Mouse (Mus musculus) cerebellum, adult 11 months (tissue): Measurements from ENCODE around the gene Gm20388.
"Not testable (repeated sequence)": the region's sequence is repeated elsewhere in the genome, so short reads cannot be mapped to it uniquely, and the experiment has no call there.

Experiments used
- DNase-seq: peaks from one replicate; pipeline ENCODE4 v3.0.0; 2022

Gm20388 gene

DNA sequence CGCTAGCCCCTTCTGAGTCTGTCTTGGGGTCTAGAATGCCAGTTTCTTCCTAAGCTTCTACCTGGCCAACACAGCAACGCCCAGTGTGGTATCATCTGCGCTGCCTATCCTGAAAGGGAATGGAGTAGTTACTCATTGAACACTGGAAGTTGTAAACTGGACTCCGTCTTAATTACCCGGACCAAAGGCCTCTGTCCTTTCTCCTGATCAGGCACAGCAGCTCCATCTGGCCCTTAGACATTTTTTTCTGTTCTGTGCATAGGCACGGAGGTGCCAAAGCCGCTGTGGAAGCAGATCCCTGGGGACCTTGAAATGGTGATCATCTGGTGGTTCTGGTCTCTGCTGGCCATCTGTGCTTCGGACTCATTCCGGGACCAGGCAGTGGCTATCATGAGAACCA is 3283.1 kb downstream of the Gm20388 start:
- no peak for DNase-seq

DNA sequence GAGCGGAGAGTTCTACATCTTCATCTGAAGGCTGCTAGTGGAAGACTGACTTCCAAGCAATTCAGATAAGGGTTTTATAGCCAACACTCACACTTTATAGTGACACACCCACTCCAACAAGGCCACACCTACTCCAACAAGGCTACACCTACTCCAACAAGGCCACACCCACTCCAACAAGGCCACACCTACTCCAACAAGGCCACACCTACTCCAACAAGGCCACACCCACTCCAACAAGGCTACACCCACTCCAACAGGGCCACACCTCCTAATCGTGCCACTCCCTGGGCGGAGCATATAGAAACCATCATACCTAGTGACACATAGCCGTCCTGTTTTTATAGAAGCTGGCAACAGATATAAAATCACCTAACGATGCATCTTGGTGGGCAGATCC is 3286.4 kb downstream of the Gm20388 start:
- DNase-seq, result not testable (repeated sequence)

DNA sequence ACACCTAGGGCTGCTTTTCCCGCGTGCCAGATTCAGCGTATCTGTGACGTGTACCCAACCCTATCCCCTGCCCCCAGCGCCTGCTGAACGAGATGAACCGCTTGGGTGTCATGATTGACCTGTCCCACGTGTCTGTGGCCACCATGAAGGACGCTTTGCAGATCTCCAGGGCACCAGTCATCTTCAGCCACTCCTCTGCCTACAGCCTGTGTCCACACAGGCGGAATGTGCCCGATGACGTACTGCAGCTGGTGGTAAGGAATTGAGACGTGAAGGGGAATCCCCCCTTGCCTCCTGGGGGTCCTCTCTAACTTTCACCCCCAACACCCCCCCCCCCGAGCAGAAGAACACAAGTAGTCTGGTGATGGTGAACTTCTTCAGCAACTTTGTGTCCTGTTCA is 3289.2 kb downstream of the Gm20388 start:
- DNase-seq, result no peak

DNA sequence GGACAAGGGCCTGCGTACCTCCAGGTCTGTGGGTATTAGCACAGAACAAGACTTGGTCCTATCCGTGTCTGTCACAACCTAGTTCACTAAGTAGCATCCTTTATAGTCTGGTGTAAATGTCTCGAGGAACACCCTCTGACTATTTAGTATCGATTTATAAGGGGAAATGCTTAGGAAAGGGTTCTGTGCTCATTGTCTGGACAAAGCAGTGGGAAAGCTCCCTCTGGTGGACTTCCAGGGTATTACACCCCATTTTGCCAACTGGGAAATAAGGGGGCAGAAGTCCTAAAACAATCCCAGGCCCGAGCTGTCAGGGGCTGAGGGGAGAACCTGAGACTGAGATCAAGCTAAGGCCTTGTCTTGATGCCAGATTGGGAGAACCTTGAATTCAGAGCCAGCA is 3291.6 kb downstream of the Gm20388 start:
- peak; percentile 56 for DNase-seq

DNA sequence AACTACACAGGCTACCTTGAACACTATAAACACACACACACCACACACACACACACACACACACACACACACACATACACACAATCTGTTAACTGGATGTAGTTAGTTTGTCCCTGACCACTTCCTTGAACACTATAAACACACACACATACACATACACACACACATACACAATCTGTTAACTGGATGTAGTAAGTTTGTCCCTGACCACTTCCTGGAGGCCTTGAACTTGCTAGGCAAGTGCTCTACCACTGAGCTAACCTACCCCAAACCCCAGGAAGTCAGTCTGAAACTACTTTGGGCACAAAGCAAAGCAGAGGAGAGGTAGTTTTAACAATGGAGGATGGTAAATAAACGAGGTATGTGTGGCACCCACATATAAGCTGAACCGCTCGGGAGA is 3292.9 kb downstream of the Gm20388 start:
- no peak for DNase-seq

DNA sequence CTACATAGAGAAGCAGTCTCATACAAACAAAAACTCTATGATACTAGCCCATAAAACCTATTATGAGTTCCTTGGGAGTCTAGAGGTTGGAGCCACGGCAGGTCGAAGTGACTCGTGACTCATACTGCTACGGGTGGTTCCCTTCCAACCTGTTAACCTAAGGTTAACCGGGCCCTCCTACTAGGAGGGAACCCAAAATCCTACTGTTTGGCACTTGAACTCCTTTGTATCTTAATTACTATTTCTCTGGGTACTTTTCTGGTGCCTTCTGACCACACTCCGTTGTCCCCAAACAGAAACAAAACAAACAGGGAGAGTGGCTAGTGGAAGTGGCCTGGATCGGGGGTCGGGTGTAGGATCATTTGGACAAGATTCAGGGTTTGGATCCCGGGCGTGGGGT is 3301.2 kb downstream of the Gm20388 start:
- no peak for DNase-seq

DNA sequence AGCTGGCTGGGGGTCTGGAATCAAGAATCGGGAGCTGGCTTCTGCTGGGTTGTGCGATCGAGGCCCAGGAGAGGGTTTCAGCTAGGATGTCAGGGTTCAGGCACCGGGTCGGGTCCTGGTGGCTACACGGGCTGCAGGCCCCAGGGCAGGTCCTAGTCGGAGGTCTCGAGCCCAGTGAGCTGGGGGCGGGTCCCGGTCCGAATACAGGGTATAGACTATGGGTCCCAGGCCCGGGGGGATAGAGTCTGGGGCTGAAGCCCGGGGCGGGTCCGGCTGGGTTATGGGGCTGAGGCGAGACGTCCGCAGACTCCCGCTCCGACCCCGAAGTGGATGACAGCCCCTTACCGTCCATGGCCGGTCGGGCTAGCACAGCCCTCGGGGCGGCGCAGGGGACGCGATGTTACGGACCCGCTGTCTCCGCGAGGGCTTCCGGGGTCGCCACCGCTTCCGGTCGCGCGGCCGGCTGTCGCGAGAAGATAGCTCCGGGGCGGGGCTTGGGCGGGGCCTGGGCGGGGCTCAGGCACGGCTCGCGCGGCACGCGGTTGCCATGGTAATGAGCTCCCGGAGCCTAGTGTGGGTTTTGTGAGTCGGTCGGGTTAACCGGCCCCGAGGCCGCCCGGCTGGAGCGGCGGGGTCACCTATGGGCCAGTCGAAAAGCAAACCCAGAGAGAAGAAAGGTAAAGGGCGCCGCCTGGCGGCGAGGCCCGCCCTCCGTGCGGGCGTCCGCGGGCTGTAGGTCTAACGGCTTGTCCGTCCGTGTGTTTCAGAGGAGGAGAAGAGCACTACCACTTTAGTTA is 3301.9 kb downstream of the Gm20388 start, which contains the start of the genes Chmp1a and Spata33:
Gene Chmp1a, minus strand, starts transcription at position 443 of the 797 bp plus-strand sequence.
Gene Spata33, plus strand, starts transcription at position 512 of the 797 bp plus-strand sequence.
- peak; percentile 85 for DNase-seq

DNA sequence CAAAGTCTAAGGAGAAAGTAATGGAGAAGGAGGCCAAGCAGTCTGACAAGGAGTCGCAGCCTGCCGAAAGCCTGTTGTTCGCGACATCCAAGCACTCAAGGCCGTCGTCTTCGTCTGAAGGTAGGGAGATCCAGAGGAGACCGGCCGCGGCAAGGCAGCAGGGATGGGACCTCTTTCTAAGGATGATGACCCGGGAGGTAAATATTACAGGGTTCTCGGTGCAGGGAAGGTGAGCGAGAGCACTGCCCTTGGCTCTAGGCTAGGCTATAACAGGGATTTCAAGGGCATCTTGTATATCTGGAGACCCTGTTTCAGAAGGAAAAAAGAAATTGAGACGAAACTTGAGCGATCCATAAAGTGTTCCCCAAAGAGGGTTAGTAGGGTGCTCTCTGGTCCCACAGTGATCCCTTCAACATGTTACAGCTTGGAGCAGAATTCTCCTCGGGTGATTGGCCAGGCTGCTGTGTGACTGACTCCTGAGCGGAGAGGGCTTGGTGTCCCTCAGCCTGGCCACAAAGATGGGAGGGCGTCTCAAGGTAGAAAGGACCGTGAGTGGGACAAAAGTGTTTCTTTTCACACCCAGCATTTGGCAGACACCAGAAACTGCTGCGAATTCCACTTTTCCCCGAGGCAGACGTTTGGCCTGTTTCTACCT is 3302.6 kb downstream of the Gm20388 start:
- no peak for DNase-seq

DNA sequence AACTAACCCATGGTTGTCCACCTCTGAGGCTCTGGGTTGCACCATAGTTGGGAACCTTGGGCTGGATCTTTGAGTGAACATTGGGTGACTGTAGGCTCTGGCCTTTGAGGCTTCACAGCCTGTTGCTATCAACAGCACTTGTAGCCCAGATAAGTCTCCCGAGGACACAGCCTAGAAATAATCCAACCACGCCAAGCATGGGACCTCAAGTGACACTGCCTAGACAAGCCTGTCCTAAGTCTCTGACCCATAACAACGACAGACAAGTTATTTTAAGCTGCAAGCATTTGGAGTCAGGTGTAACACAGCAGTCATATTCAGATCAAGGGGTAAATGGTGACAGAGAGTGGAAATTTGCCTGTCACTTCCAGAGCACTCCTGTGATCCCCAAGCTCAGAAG is 3304.8 kb downstream of the Gm20388 start:
- no peak for DNase-seq

DNA sequence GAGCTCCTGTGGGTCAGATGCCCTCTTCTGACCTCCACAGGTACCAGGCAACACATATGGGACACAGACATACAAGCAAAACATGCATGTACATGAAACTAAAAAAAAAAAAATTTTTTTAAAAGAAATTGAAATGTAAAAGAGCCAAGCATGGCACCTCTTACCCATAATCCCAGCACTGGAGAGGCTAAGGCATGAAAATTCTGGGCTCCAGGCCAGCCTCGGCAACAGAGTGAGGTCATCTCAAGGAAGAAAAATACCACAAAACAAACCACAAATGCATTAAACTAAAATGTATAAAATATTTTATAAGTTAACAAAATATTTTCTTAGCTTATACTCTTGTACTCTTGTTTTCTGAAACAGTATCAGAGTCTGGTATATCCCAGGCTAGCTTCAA is 3310.3 kb downstream of the Gm20388 start:
- no peak for DNase-seq

DNA sequence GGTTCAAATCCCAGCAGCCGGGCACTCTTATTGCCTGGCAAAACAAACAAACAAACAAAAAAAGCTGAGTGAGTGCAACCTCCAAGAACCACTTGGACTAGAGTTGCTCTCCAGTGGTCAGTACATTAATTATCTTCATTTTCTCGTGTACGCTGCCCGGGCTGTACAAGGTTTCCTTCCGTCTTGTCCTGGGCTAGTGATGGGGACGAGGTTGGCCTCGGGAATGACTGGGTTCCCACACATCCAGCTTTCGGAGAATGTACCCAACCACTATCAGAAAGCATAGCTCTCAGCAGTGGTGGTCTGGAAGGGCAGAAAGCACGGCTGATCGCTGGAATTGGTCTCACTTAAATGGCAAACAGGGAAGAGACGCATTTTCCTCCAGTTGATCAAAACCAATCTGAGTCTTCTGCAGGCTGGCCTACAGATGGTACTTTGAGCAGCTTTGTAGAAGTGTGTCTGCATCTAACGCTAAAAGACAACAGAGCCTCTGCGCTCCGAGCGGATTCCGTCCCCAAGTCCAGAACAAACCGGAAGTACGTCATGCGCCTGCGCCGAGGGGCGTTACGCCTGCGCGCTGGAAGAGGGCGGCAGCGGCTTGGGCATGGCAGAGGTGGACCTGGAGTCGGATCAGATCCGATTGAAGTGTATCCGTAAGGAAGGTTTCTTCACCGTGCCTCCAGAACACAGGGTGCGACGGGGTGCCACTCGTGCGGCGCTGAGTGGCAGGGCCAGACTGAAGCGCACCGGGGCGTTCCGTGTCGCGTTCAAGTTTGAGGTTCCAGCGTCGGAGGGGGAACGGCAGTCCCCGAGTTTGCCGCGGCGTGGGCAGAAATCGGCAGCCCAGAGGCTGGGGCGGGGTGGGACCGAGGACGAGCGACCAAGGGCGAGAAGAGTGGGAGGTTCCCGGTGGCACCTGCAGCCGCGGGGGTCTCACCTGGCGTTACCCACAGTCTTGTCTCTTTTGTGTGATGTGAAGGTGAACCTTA is 3313.9 kb downstream of the Gm20388 start, which contains the start of gene Cdk10:
Gene Cdk10, plus strand, starts transcription at position 565 of the 989 bp plus-strand sequence.
- DNase-seq, result peak; percentile 89

DNA sequence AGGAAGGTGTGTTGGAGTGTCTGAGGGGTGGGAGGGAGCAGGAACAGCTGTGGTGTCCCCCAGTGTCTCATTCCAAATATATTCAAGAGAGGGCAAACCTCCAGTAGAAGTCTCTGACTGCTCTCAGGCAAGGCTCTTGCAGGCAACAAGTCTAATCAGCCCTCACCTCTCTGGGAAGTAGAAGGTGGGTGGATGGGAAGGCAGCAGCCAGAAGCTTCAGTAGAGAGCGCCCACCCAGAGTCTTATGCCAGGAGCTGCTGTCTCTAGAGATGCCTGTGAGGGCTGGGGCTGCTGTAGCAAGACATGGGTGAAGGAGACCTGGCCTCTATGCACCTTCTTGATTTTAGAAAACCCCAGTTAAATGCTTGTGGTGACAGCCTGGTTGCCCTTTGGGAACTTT is 3317.8 kb downstream of the Gm20388 start:
- no peak for DNase-seq

DNA sequence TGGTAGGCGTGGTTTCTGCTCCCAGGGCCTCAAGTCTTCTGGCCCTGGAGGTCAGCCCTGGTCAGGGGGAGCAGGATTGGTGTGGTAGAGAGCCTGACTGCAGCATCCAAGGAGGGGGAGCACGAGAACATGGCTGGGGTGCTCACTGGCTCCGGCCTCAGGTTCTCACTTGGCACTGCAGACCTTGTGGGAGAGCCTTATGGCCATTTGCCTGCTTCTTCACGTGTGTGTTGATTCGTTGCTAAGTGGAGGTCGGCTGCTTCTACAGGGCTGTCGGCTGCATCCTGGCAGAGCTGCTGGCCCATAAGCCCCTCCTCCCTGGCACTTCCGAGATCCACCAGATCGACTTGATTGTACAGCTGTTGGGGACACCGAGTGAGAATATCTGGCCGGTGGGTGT is 3319.7 kb downstream of the Gm20388 start:
- not testable (repeated sequence) for DNase-seq

DNA sequence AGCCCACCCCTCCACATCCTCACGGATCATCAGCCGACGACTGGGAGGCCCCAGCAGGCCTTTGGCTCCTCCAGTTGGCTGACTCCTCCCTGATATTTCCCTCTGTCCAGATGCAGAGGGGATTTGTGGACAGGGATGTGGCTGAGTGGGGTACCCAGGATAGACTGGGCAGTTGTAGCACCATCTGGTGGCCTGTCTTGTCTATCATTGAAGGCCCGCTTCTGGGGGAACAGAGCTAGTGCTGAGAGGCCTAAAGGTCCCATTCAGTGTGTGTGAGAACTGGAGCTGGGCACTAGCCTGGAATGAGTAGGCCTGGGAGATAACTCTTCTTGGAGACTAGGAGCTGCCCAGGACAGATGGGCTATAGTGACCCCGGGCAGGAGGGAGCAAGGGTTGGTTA is 3321.1 kb downstream of the Gm20388 start:
- DNase-seq, result no peak

DNA sequence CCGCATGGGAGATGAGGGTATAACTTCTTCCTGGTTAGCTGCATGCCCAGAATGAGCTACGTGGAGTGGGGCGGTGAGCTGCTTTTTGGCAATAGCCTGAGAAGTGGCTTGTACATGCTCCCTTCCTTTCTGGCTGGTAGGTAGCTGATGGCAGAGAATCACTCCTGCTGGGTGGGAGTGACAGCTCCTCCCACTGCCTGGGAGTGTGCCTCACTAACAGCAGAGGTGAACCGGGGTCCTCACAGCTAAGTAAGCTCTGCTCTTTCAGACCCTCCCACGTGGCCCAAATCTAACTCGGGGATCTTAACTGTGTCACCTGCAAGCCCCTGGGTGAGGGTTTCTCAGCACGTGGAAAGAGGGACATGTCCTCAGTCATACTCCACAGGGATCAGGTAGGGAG is 3321.9 kb downstream of the Gm20388 start:
- DNase-seq, result no peak

DNA sequence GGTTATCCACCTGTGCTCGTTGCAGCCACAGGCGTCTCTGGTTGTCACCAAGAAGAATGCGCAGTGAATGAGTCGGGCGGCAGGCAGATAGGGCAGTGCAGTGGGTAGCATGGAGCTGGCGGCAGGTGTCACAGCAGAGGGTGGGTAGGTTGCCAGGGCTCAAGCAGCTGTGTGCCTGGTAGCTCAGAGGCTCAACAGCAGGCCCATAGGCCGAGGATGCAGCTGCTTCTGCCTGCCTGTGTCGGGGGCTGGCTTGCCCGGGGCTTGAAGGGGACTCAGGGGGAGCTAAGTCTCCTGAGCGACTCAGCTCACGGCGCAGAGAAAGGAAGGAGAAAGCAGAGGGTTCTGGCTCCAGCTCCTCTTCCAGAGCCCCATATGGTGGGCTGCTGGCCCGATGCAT is 3322.7 kb downstream of the Gm20388 start:
- DNase-seq, result no peak

DNA sequence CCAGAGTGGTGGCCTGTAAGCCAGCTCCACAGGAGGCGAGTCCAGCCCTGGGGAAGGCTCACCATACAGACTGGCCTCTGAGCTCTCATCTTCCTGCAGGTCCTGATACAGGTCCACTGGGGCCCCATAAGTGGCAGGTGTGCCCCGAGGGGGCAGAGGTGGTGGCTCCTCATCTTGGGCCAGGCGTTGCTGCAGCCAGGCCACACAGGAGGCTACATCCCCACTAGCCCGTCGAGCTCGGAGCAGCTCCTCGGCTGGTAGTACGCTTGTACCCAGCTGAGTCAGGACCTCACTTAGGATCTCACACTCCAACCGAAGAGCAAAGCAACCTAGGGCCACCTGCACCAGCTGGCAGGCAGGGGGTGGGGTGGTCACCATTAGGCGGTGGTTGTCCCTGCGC is 3323.1 kb downstream of the Gm20388 start:
- DNase-seq, result no peak

DNA sequence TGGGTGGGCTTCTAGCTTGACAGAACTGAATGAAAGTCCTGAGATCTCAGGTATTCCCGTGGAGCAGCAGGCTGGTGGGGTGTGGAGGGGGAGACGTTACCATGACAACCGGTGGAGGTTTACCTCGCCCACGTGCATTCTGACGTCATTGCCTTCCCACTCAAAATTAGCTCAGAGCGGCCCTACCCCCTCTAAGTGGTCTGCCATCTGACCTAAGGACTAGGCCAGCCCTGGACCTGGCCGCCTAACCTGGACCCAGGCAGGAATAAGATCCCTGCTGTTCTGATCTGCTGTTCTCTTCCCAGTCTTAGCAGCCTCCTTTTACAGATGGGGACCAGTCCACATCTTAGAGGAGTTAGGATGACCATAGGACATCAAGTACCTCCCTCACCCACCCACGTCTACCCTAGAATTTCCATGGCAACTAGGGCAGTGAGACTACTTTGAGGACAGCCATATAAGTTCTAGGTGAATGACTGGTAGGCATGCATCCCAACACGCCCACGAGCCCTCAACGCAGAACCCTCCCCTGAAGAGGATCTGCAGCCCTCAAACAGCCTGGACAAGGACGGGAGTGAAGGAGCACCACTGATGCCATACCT is 3324.4 kb downstream of the Gm20388 start:
- DNase-seq, result peak; percentile 48

DNA sequence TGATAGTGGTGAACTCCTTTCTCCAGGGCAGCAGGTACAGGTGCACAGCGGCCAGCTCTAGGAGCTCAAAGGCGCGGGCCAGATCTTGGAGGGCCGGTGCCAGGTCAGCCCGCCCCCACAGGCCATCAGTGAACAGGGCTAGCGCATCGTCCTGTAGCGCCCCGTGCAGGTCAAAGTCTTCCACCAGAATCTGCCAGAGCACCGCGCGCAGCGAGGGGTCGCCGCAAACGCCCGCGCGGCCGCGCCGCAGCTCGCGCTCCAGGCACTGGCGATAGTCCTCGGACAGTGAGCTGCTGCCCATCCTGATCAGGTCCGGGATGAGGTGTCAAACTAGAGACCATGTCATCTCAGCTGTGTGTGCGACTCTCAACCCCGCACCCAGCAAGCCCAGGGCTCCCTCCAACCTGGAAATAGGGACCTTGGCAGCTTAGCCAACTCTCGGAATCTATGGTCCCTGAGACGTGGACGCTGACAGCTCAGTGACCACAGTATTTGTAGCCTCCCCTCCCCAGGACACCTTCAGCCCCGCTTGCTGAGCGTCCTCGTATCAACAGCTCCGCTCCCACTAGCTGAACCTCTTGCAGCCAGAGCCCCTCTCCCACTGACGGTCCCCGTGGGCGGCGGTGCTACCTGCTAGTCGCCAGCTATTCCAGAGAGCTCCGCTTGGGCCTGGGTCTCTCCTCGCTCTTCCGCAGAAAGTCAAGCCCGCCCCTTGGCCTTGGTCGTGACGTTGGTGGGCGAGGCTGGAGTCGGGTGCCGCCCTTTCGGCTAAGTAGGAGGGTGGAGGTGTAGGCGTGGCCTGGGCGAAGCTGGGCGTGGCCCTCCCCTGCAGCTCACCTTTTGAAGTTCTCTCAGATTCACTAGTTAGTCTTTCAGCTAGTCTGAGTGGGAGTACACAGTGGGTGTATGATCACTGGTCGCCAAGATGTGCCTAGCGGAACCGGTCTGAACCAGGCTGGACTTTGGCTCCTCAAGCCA is 3325.2 kb downstream of the Gm20388 start, which contains the start of gene Spata2l:
Gene Spata2l, minus strand, starts transcription at position 714 of the 978 bp plus-strand sequence.
- DNase-seq, result peak; percentile 80

DNA sequence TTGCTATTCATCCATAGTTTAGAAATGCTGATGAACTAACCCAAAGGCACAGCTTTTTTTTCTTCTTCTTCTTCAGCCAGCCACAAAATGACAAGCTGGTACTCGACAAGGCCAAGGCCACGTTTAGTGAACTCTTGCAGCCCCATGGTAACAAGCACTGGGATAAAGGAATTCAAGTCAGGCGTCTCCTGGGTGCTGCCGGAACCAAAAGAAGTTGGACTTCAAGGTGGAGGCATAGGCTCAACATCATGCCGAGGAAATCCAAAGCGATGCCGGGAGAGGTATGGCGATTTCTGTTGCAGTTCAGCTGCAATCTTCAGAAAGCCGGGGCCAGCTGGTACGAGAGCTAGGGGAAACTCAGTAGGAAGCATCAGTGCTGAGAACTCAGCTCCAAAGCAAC is 3328.8 kb downstream of the Gm20388 start:
- DNase-seq, result no peak
